Mouse (Mus musculus): ENCODE data around the gene Hmcn2. TPM values are rescaled to one million over a fixed set of nuclear protein-coding genes. Genes with fewer than 3 reads are reported as not detected.

Gene Hmcn2
- polyA plus RNA-seq, 1 experiment from 2014 or later: 0.30 TPM

- Histone ChIP-seq H3K9ac (ENCODE audit: low read depth, low read length) (no peak overlapping the region), H3K9me3 (ENCODE audit: control insufficient read depth, low read length) (no peaks in the 10 kb centered on the region), H3K27me3 (replicated peaks; ENCODE audit: control insufficient read depth, insufficient read depth, low read length) (peaks cover 38% of the 10 kb centered on the region), H3K4me2 (ENCODE audit: low read length) (no peak overlapping the region), H3K36me3 (ENCODE audit: control insufficient read depth, insufficient read depth, low read length) (no peaks in the 10 kb centered on the region), H3K4me1 (ENCODE audit: control insufficient read depth, insufficient read depth, low read depth, low read length) (peaks cover 6% of the 10 kb centered on the region), H3K4me3 (ENCODE audit: low read length) (no peak overlapping the region), H3K27ac (ENCODE audit: low read depth, low read length) (no peak overlapping the region)
- no peak for ATAC-seq
- 17% methylated on average over 2 of the region's 2 CpGs for WGBS
Measured at GRCm38 (mm10) chr2:31318162-31318561, 3.9 kb downstream of the Hmcn2 start.

DNA sequence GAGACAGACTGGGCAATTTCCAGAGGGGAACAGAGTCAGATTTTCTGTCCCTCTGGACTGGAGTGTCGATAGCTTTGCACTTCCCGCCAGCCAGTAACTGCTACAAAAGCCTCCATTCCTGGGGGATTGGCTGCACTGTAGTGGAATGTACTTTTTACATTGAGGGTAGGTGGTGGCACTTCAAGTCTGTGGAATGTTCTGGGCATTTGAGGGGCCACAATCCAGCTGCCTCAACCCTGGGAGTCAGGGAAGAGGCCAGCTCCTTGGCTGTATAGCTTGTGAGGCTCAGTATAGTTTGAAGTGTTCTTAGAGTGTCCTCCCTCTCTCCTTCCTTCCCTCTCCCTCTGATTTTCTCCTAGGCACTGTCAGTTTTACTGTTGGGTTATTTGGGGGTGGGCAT lies 5.0 kb downstream of the Hmcn2 start:
- no peak overlapping the region for H3K4me2 ChIP-seq (ENCODE audit: low read length)
- H3K4me1 ChIP-seq (ENCODE audit: control insufficient read depth, insufficient read depth, low read depth, low read length): peaks cover 2% of the 10 kb centered on the region
- no peak overlapping the region for H3K9ac ChIP-seq (ENCODE audit: low read depth, low read length)
- no peak for ATAC-seq
- H3K9me3 ChIP-seq (ENCODE audit: control insufficient read depth, low read length): no peaks in the 10 kb centered on the region
- no peak overlapping the region for H3K27ac ChIP-seq (ENCODE audit: low read depth, low read length)
- WGBS: 72% methylated on average over 2 of the region's 2 CpGs
- no peak overlapping the region for H3K4me3 ChIP-seq (ENCODE audit: low read length)
- no peaks in the 10 kb centered on the region for H3K36me3 ChIP-seq (ENCODE audit: control insufficient read depth, insufficient read depth, low read length)
- H3K27me3 ChIP-seq (replicated peaks; ENCODE audit: control insufficient read depth, insufficient read depth, low read length): peaks cover 28% of the 10 kb centered on the region

- 36% methylated on average over 10 of the region's 10 CpGs for WGBS
- Histone ChIP-seq H3K4me1 (ENCODE audit: control insufficient read depth, insufficient read depth, low read depth, low read length) (no peaks in the 10 kb centered on the region), H3K36me3 (ENCODE audit: control insufficient read depth, insufficient read depth, low read length) (no peaks in the 10 kb centered on the region)
Measured at GRCm38 (mm10) chr2:31327186-31327585, 13.0 kb downstream of the Hmcn2 start.

DNA sequence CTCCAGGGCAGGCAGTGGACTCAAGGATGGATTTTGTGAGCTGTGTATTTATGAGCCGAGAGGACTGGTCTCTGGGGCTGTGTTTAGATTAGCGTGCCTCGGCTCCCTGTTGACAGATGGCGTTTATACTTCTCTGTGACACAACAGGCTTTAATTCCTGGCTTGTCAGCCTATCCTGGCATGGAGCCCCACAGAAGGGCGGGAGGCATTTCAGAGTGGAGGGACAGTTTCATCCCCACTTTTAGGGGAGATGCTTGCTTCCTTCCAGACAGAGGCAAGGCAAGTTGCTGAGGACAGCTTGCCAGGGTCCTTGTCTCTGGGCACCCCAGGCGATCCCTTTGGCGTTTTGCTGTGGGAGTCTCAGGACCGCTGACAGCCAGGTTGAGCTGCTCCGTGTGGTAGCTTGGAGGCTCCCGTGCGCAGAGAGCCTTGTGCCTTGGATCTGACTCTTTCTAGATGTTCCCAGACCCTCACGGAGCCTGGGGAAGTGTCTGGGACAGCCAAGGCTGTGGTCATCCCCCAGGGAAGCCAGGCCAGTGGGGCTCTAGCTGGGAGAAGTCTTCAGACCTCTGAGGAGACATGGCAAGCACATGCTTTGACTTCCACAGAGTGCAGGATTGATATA lies 23.6 kb downstream of the Hmcn2 start:
- 53% methylated on average over 12 of the region's 12 CpGs for WGBS
- Histone ChIP-seq H3K9me3 (ENCODE audit: control insufficient read depth, low read length) (no peaks in the 10 kb centered on the region), H3K27me3 (replicated peaks; ENCODE audit: control insufficient read depth, insufficient read depth, low read length) (no peaks in the 10 kb centered on the region; the same call in 1 of the 2 replicates), H3K4me2 (ENCODE audit: low read length) (no peak overlapping the region), H3K4me1 (ENCODE audit: control insufficient read depth, insufficient read depth, low read depth, low read length) (peaks cover 3% of the 10 kb centered on the region; the same call in 1 of the 2 replicates), H3K36me3 (ENCODE audit: control insufficient read depth, insufficient read depth, low read length) (no peaks in the 10 kb centered on the region), H3K4me3 (ENCODE audit: low read length) (no peak overlapping the region), H3K9ac (ENCODE audit: low read depth, low read length) (no peak overlapping the region), H3K27ac (ENCODE audit: low read depth, low read length) (no peak overlapping the region)
- ATAC-seq: no peak; the same call in 1 of the 2 replicates

More at GRCm38 (mm10) chr2:31327186-31327585, 13.0 kb downstream of the Hmcn2 start:
- ATAC-seq: no peak
- Histone ChIP-seq H3K27me3 (replicated peaks; ENCODE audit: control insufficient read depth, insufficient read depth, low read length) (no peaks in the 10 kb centered on the region), H3K9ac (ENCODE audit: low read depth, low read length) (no peak overlapping the region), H3K4me2 (ENCODE audit: low read length) (no peak overlapping the region), H3K27ac (ENCODE audit: low read depth, low read length) (no peak overlapping the region), H3K9me3 (ENCODE audit: control insufficient read depth, low read length) (no peaks in the 10 kb centered on the region), H3K4me3 (ENCODE audit: low read length) (no peak overlapping the region)

GRCm38 (mm10) chr2:31339826-31340225 lies 25.6 kb downstream of the Hmcn2 start:
- Histone ChIP-seq H3K9ac (ENCODE audit: low read depth, low read length) (no peak overlapping the region), H3K4me3 (ENCODE audit: low read length) (no peak overlapping the region), H3K4me2 (ENCODE audit: low read length) (no peak overlapping the region), H3K36me3 (ENCODE audit: control insufficient read depth, insufficient read depth, low read length) (no peaks in the 10 kb centered on the region), H3K9me3 (ENCODE audit: control insufficient read depth, low read length) (no peaks in the 10 kb centered on the region), H3K27ac (ENCODE audit: low read depth, low read length) (no peak overlapping the region), H3K4me1 (ENCODE audit: control insufficient read depth, insufficient read depth, low read depth, low read length) (peaks cover 3% of the 10 kb centered on the region; the same call in 1 of the 2 replicates), H3K27me3 (replicated peaks; ENCODE audit: control insufficient read depth, insufficient read depth, low read length) (no peaks in the 10 kb centered on the region; the same call in 1 of the 2 replicates)
- ATAC-seq: no peak
- 58% methylated on average over 9 of the region's 9 CpGs for WGBS

DNA sequence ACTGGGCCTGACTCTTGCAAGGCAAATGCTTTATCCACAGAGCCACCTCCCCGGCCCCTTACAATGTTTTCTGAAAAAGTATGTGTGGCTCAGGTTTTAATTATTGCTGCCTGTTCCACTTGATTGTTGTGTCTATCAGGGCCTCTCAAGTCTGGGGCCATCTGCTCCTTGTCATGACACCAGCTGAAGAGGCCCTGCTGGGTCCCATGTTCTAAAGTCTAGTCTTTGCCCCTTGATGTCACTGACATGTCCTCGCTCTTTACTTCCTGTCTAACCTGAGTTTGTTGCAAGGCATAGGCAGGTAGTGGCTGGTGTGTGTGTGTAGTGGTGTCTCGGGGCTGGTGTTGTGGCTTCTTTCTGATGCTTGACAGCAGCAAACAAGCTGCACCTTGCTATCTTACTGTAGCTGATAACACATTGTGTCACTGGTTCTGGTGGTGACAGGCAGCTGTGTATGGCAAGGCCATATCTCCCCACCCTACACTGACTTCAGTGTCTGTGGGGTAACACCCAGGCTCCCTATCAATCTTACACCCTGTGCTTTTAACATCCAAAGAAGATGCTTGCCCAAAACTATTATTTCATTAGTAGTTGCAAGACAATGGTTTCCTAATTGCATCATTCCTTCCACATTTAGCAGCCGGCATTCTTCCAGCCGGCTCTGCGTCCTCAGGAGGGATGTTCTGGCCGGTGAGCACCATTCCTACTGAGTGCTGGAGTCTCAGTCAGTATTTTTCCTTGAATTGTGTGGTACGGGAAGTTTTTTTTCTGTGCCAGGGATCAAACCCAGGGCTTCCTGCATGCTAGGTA lies 27.7 kb downstream of the Hmcn2 start:
- H3K4me3 ChIP-seq (ENCODE audit: low read length): no peak overlapping the region
- no peak for ATAC-seq

DNA sequence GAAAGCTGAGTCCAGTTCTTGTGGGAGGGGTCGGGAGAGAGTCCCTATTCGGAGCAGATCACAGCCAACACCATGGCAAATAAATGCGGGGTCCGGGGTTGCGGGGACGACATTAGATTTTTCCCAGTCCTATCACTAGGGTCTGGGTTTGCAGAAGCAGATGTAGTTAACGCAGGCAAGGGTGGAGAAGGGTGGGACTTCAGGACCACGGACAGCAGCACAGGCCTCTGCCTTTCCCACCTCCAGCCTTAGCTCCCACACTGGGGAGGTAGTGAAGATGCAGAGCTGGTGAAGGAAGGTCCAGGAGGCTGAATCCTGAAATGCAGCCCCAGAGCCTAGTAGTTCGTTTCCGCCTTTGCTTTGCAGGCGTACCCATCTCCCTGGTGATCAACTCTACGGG lies 31.9 kb downstream of the Hmcn2 start:
- Histone ChIP-seq H3K27me3 (replicated peaks; ENCODE audit: control insufficient read depth, insufficient read depth, low read length) (no peaks in the 10 kb centered on the region), H3K9ac (ENCODE audit: low read depth, low read length) (no peak overlapping the region), H3K36me3 (ENCODE audit: control insufficient read depth, insufficient read depth, low read length) (no peaks in the 10 kb centered on the region), H3K4me1 (ENCODE audit: control insufficient read depth, insufficient read depth, low read depth, low read length) (no peaks in the 10 kb centered on the region), H3K9me3 (ENCODE audit: control insufficient read depth, low read length) (no peaks in the 10 kb centered on the region), H3K4me2 (ENCODE audit: low read length) (no peak overlapping the region), H3K4me3 (ENCODE audit: low read length) (no peak overlapping the region), H3K27ac (ENCODE audit: low read depth, low read length) (no peak overlapping the region)
- 42% methylated on average over 12 of the region's 12 CpGs for WGBS
- no peak for ATAC-seq

More for the DNA sequence above, 27.7 kb downstream of the Hmcn2 start:
- no peak overlapping the region for H3K27ac ChIP-seq (ENCODE audit: low read depth, low read length)
- H3K4me2 ChIP-seq (ENCODE audit: low read length): no peak overlapping the region
- peaks cover 3% of the 10 kb centered on the region; the same call in 1 of the 2 replicates for H3K4me1 ChIP-seq (ENCODE audit: control insufficient read depth, insufficient read depth, low read depth, low read length)
- H3K9ac ChIP-seq (ENCODE audit: low read depth, low read length): no peak overlapping the region
- 68% methylated on average over 8 of the region's 8 CpGs for WGBS
- H3K27me3 ChIP-seq (replicated peaks; ENCODE audit: control insufficient read depth, insufficient read depth, low read length): no peaks in the 10 kb centered on the region
- no peaks in the 10 kb centered on the region for H3K36me3 ChIP-seq (ENCODE audit: control insufficient read depth, insufficient read depth, low read length)
- no peaks in the 10 kb centered on the region for H3K9me3 ChIP-seq (ENCODE audit: control insufficient read depth, low read length)

- Histone ChIP-seq H3K9me3 (ENCODE audit: control insufficient read depth, low read length) (no peaks in the 10 kb centered on the region), H3K4me1 (ENCODE audit: control insufficient read depth, insufficient read depth, low read depth, low read length) (no peaks in the 10 kb centered on the region), H3K27me3 (replicated peaks; ENCODE audit: control insufficient read depth, insufficient read depth, low read length) (no peaks in the 10 kb centered on the region), H3K4me3 (ENCODE audit: low read length) (no peak overlapping the region), H3K27ac (ENCODE audit: low read depth, low read length) (no peak overlapping the region), H3K9ac (ENCODE audit: low read depth, low read length) (no peak overlapping the region), H3K36me3 (ENCODE audit: control insufficient read depth, insufficient read depth, low read length) (no peaks in the 10 kb centered on the region), H3K4me2 (ENCODE audit: low read length) (no peak overlapping the region)
- WGBS: 74% methylated on average over 3 of the region's 3 CpGs
- ATAC-seq: no peak
Measured at GRCm38 (mm10) chr2:31348373-31348772, 34.2 kb downstream of the Hmcn2 start.

DNA sequence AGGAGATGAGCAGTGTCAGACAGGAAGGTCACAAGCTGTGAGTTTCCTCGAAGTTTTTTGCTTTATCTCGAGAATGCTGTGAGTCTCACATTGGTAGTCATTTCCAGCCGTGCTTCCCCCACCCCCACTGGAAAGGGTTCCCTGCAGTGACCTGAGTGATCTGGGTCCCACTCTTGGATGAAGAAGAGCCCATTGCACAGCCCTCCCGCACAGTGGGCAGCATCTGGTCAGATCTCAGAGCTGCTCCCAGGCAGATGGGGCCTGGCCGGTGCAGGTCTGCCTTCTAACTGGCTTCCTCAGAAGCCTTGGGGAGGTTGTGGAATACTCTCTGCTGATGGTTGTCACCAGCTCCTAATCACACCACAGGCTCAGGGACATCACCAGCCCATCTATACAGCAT lies 34.6 kb downstream of the Hmcn2 start:
- ATAC-seq: no peak
- Histone ChIP-seq H3K4me1 (ENCODE audit: control insufficient read depth, insufficient read depth, low read depth, low read length) (no peaks in the 10 kb centered on the region), H3K9me3 (ENCODE audit: control insufficient read depth, low read length) (no peaks in the 10 kb centered on the region), H3K27ac (ENCODE audit: low read depth, low read length) (no peak overlapping the region), H3K27me3 (replicated peaks; ENCODE audit: control insufficient read depth, insufficient read depth, low read length) (no peaks in the 10 kb centered on the region), H3K36me3 (ENCODE audit: control insufficient read depth, insufficient read depth, low read length) (no peaks in the 10 kb centered on the region), H3K4me3 (ENCODE audit: low read length) (no peak overlapping the region), H3K4me2 (ENCODE audit: low read length) (no peak overlapping the region), H3K9ac (ENCODE audit: low read depth, low read length) (no peak overlapping the region)
- 76% methylated on average over 5 of the region's 5 CpGs for WGBS
